Mouse (Mus musculus) intestine, embryonic 14.5 days (tissue): ENCODE measurements at regions not wholly inside any gene's neighbourhood (a gene's known extent, or its start where the extent isn't known, plus 50 kb on each side); places are given as distances from the start of the nearest gene placed in this dataset.

Experiments
- ATAC-seq: fragments of 200-750 bp; cut with Nextera tagmentation; replicated peaks from 2 replicates; pipeline ENCODE4 v1.8.0; 2017; ENCODE audit warnings: low read depth, moderate number of reproducible peaks, moderate TSS enrichment, moderate library complexity; ENCODE audit not compliant: low FRiP score, low TSS enrichment
- DNase-seq: peaks from one replicate; pipeline ENCODE4 v3.0.0-alpha.2; 2018; ENCODE audit warnings: low spot score
- H3K27ac ChIP-seq: fragments of 300-500 bp; sonication (generic); 2 replicates; pipeline ENCODE4 v1.5.1; 2014; ENCODE audit warnings: low read depth, mild to moderate bottlenecking, control low read depth
- H3K27me3 ChIP-seq: fragments of 300-500 bp; sonication (generic); replicated peaks from 2 replicates; pipeline ENCODE4 v1.6.1; 2014; ENCODE audit warnings: low read length, control low read depth; ENCODE audit not compliant: control insufficient read depth, insufficient read depth
- H3K36me3 ChIP-seq: fragments of 300-500 bp; sonication (generic); 2 replicates; pipeline ENCODE4 v1.6.1; 2014; ENCODE audit warnings: low read length, control low read depth; ENCODE audit not compliant: control insufficient read depth, insufficient read depth
- H3K4me1 ChIP-seq: fragments of 300-500 bp; sonication (generic); replicated peaks from 2 replicates; pipeline ENCODE4 v1.6.1; 2014; ENCODE audit warnings: low read length, control low read depth, mixed read lengths; ENCODE audit not compliant: control insufficient read depth, insufficient read depth
- H3K4me2 ChIP-seq: fragments of 300-500 bp; sonication (generic); 2 replicates; pipeline ENCODE4 v1.6.1; 2014; ENCODE audit warnings: low read length
- H3K4me3 ChIP-seq: fragments of 300-500 bp; sonication (generic); 2 replicates; pipeline ENCODE4 v1.5.1; 2014; ENCODE audit warnings: low read depth, low read length, control low read depth, mixed read lengths
- H3K9ac ChIP-seq: fragments of 300-500 bp; sonication (generic); 2 replicates; pipeline ENCODE4 v1.6.1; 2014; ENCODE audit warnings: mild to moderate bottlenecking, low read length
- H3K9me3 ChIP-seq: fragments of 300-500 bp; sonication (generic); 2 replicates; pipeline ENCODE4 v1.6.1; 2016; ENCODE audit warnings: low read length, control low read depth; ENCODE audit not compliant: control insufficient read depth
- WGBS: fragments of 180-500 bp; shearing (Covaris S2); extraction: QIAGEN DNeasy Blood & Tissue Kit; methylation state at CpG from one replicate; pipeline ENCODE4 v1.1.7; 2014; 5-methylcytosine and 5-hydroxymethylcytosine counted together

- Histone ChIP-seq H3K4me2 (no peak overlapping the region), H3K27ac (no peak overlapping the region), H3K27me3 (no peaks in the 10 kb centered on the region), H3K36me3 (no peaks in the 10 kb centered on the region), H3K9me3 (no peaks in the 10 kb centered on the region), H3K9ac (no peak overlapping the region), H3K4me1 (no peaks in the 10 kb centered on the region), H3K4me3 (no peak overlapping the region)
- ATAC-seq, result no peak
- no peak for DNase-seq
- WGBS, result 59% methylated on average over 3 of the region's 3 CpGs
Observed at GRCm38 (mm10) chr1:190067181-190067580, 103.3 kb downstream of the Prox1 start.

GRCm38 (mm10) chr1:190066426-190066825 is 104.1 kb downstream of the Prox1 start:
- Histone ChIP-seq H3K4me1 (no peaks in the 10 kb centered on the region), H3K27ac (no peak overlapping the region), H3K36me3 (no peaks in the 10 kb centered on the region), H3K9ac (no peak overlapping the region), H3K9me3 (no peaks in the 10 kb centered on the region), H3K4me3 (no peak overlapping the region), H3K27me3 (no peaks in the 10 kb centered on the region), H3K4me2 (no peak overlapping the region)
- ATAC-seq, result no peak
- no peak for DNase-seq
- WGBS, result 62% methylated on average over 9 of the region's 9 CpGs

- no peak overlapping the region for H3K4me2 ChIP-seq
- no peak overlapping the region for H3K4me3 ChIP-seq
- H3K27me3 ChIP-seq, result no peaks in the 10 kb centered on the region
- H3K9me3 ChIP-seq, result no peaks in the 10 kb centered on the region
- H3K9ac ChIP-seq, result no peak overlapping the region
- peak; percentile 49; the same call in 1 of the 2 replicates for ATAC-seq
- no peaks in the 10 kb centered on the region for H3K4me1 ChIP-seq
- H3K36me3 ChIP-seq, result no peaks in the 10 kb centered on the region
- no peak overlapping the region for H3K27ac ChIP-seq
- DNase-seq, result no peak
- 40% methylated on average over 9 of the region's 9 CpGs for WGBS
Observed at GRCm38 (mm10) chr1:190061560-190062295, 108.8 kb downstream of the Prox1 start.

- Histone ChIP-seq H3K9ac (no peak overlapping the region), H3K36me3 (no peaks in the 10 kb centered on the region), H3K4me1 (no peaks in the 10 kb centered on the region), H3K4me2 (no peak overlapping the region), H3K4me3 (no peak overlapping the region), H3K27ac (no peak overlapping the region), H3K27me3 (no peaks in the 10 kb centered on the region), H3K9me3 (no peaks in the 10 kb centered on the region)
- WGBS, result 32% methylated on average over 3 of the region's 3 CpGs
- DNase-seq (no peak), ATAC-seq (no peak)
Observed at GRCm38 (mm10) chr1:190059025-190059424, 111.5 kb downstream of the Prox1 start.

DNA sequence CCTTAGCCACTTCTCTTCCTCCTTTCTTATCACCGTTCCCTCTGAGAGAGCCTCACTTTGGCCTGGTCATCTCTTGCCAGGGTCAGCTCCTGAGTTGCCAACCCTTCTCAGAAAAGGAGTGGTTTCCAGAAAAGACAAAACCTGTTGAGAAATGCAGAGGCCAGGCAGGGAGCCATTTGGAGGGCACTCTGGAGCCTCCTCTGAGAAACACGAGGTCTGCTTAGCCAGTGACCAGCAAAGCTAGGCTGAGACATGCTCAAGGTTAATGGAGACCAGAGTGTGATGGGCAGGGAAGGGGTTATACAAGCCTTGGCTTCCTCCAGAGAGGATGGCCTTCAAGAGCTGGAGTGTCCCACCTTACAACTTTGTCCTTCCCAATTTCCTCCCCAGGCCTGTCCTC is 113.6 kb downstream of the Prox1 start:
- DNase-seq (no peak), ATAC-seq (no peak)
- no peak overlapping the region for H3K27ac ChIP-seq
- H3K27me3 ChIP-seq, result no peaks in the 10 kb centered on the region
- H3K9me3 ChIP-seq, result no peaks in the 10 kb centered on the region
- H3K4me3 ChIP-seq, result no peak overlapping the region
- WGBS, result 71% methylated on average over 2 of the region's 2 CpGs
- H3K36me3 ChIP-seq, result no peaks in the 10 kb centered on the region
- no peaks in the 10 kb centered on the region for H3K4me1 ChIP-seq
- no peak overlapping the region for H3K9ac ChIP-seq
- H3K4me2 ChIP-seq, result no peak overlapping the region

- no peak overlapping the region for H3K27ac ChIP-seq
- no peak overlapping the region for H3K4me2 ChIP-seq
- no peak for ATAC-seq
- H3K36me3 ChIP-seq, result no peaks in the 10 kb centered on the region
- H3K9me3 ChIP-seq, result peaks cover 4% of the 10 kb centered on the region; the same call in 1 of the 2 replicates
- H3K4me1 ChIP-seq, result no peaks in the 10 kb centered on the region
- WGBS, result 92% methylated on average over 2 of the region's 2 CpGs
- H3K27me3 ChIP-seq, result no peaks in the 10 kb centered on the region
- H3K4me3 ChIP-seq, result no peak overlapping the region
- no peak for DNase-seq
- H3K9ac ChIP-seq, result no peak overlapping the region
Observed at GRCm38 (mm10) chr1:190051903-190052302, 118.6 kb downstream of the Prox1 start.

- H3K4me1 ChIP-seq, result no peaks in the 10 kb centered on the region
- DNase-seq, result no peak
- no peak overlapping the region for H3K4me3 ChIP-seq
- H3K36me3 ChIP-seq, result no peaks in the 10 kb centered on the region
- H3K9ac ChIP-seq, result no peak overlapping the region
- WGBS, result 66% methylated on average over 2 of the region's 2 CpGs
- H3K27me3 ChIP-seq, result no peaks in the 10 kb centered on the region
- no peak for ATAC-seq
- no peak overlapping the region for H3K27ac ChIP-seq
- H3K9me3 ChIP-seq, result peaks cover 4% of the 10 kb centered on the region; the same call in 1 of the 2 replicates
- H3K4me2 ChIP-seq, result no peak overlapping the region
Observed at GRCm38 (mm10) chr1:190048521-190049170, 121.9 kb downstream of the Prox1 start.

DNA sequence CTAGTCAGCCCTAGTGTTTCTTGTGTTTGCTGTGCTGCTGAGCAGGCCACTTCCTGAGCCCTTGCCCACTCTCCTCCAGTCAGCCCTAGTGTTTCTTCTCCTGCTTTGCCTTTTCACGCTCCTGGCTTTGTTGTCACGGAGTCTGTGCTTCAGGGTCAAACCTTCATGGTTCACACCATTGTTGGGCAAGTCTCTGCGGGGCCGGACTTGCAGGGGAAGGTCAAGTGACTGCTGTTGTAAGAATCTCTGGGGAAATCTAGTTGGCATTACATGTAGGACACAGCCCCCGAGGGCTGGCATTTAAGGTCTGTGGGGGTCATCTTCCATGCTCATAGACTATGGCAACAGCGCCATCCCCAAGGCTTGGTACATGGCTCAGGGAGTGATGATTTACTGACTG is 123.3 kb downstream of the Prox1 start:
- no peaks in the 10 kb centered on the region for H3K4me1 ChIP-seq
- H3K27me3 ChIP-seq, result no peaks in the 10 kb centered on the region
- no peak overlapping the region for H3K27ac ChIP-seq
- ATAC-seq (no peak), DNase-seq (no peak)
- H3K9me3 ChIP-seq, result peaks cover 4% of the 10 kb centered on the region; the same call in 1 of the 2 replicates
- WGBS, result 84% methylated on average over 6 of the region's 6 CpGs
- H3K36me3 ChIP-seq, result no peaks in the 10 kb centered on the region
- no peak overlapping the region for H3K4me3 ChIP-seq
- H3K4me2 ChIP-seq, result no peak overlapping the region
- H3K9ac ChIP-seq, result no peak overlapping the region

- Histone ChIP-seq H3K4me1 (no peaks in the 10 kb centered on the region), H3K4me3 (no peak overlapping the region), H3K9me3 (peaks cover 4% of the 10 kb centered on the region; the same call in 1 of the 2 replicates), H3K27me3 (no peaks in the 10 kb centered on the region), H3K27ac (no peak overlapping the region), H3K4me2 (no peak overlapping the region), H3K9ac (no peak overlapping the region), H3K36me3 (no peaks in the 10 kb centered on the region)
- ATAC-seq (no peak), DNase-seq (peak; percentile 69)
- WGBS, result 42% methylated on average over 1 of the region's 1 CpGs
Observed at GRCm38 (mm10) chr1:190045797-190046196, 123.6 kb upstream of the Smyd2 start.
